Mouse (Mus musculus) liver, embryonic 13.5 days (tissue): ENCODE results near the gene Clip3. TPM values are rescaled to one million over a fixed set of nuclear protein-coding genes. Genes with fewer than 3 reads are reported as not detected.
A peak's percentile ranks its signal among the peaks of the same experiment; 100 is the strongest.

Experiments used
- ATAC-seq: fragments of 200-750 bp; cut with Nextera tagmentation; 2 replicates; pipeline ENCODE4 v1.8.0; 2017; ENCODE audit warnings: low read depth, mild to moderate bottlenecking, moderate number of reproducible peaks, moderate library complexity
- DNase-seq: peaks from one replicate; pipeline ENCODE4 v3.0.0; 2022
- H3K27ac ChIP-seq: fragments of 300-500 bp; sonication (generic); 2 replicates; pipeline ENCODE4 v1.5.1; 2015; ENCODE audit warnings: moderate library complexity, mild to moderate bottlenecking, inconsistent platforms
- H3K27me3 ChIP-seq: fragments of 300-500 bp; sonication (generic); 2 replicates; pipeline ENCODE4 v1.6.1; 2015; ENCODE audit warnings: mild to moderate bottlenecking, inconsistent platforms
- H3K36me3 ChIP-seq: fragments of 300-500 bp; sonication (generic); 2 replicates; pipeline ENCODE4 v1.6.1; 2015; ENCODE audit warnings: mild to moderate bottlenecking, inconsistent platforms
- H3K4me1 ChIP-seq: fragments of 300-500 bp; sonication (generic); replicated peaks from 2 replicates; pipeline ENCODE4 v1.6.1; 2015; ENCODE audit warnings: inconsistent platforms
- H3K4me2 ChIP-seq: fragments of 300-500 bp; sonication (generic); 2 replicates; pipeline ENCODE4 v1.6.1; 2015; ENCODE audit warnings: inconsistent platforms, mild to moderate bottlenecking, moderate library complexity
- H3K4me3 ChIP-seq: fragments of 300-500 bp; sonication (generic); replicated peaks from 2 replicates; pipeline ENCODE4 v1.5.1; 2015; ENCODE audit warnings: mild to moderate bottlenecking, inconsistent platforms
- H3K9ac ChIP-seq: fragments of 300-500 bp; sonication (generic); 2 replicates; pipeline ENCODE4 v1.6.1; 2015; ENCODE audit warnings: mild to moderate bottlenecking, inconsistent platforms
- H3K9me3 ChIP-seq: fragments of 300-500 bp; sonication (generic); replicated peaks from 2 replicates; pipeline ENCODE4 v1.6.1; 2016; ENCODE audit warnings: inconsistent platforms
- WGBS: fragments of 180-500 bp; shearing (Covaris S2); methylation state at CpG from one replicate; pipeline ENCODE4 v1.1.7; 2015; ENCODE audit not compliant: insufficient replicate concordance; 5-methylcytosine and 5-hydroxymethylcytosine counted together
- polyA plus RNA-seq: library from polyadenylated mRNA; unstranded; fragments of >200 nt; fragmentation: Nextera tagmentation; extraction: Ambion mirVana; gene quantifications from 2 replicates; pipeline ENCODE4 v1.2.1, GENCODE M21; 2015

Clip3 gene
- polyA plus RNA-seq, 1 experiment from 2014 or later = 1.4 TPM

GRCm38 (mm10) chr7:30279951-30280669, 11.4 kb upstream of the Clip3 start, which contains the start of the genes Thap8 and Wdr62:
Thap8 (plus strand) TSS chr7:30280094.
Wdr62 (minus strand) TSS chr7:30280419.
- Histone ChIP-seq H3K9ac (peak within 1 kb of the TSS; percentile 87), H3K9me3 (no peaks in the 10 kb centered on the region), H3K4me2 (peak within 1 kb of the TSS; percentile 87), H3K4me1 (peaks cover 36% of the 10 kb centered on the region), H3K27ac (peak within 1 kb of the TSS; percentile 97), H3K4me3 (peak within 1 kb of the TSS; percentile 81), H3K36me3 (0 out of 2 replicates have a peak, but pooled peaks cover 4% of the 10 kb centered on the region), H3K27me3 (no peaks in the 10 kb centered on the region)
- WGBS = 0% methylated on average over 48 of the region's 49 CpGs
- ATAC-seq (peak; percentile 89), DNase-seq (peak; percentile 92)

- Histone ChIP-seq H3K9me3 (no peaks in the 10 kb centered on the region), H3K4me3 (peak overlapping the region; percentile 81), H3K27ac (peak overlapping the region; percentile 97), H3K27me3 (no peaks in the 10 kb centered on the region), H3K9ac (peak overlapping the region; percentile 62), H3K36me3 (0 out of 2 replicates have a peak, but pooled peaks cover 4% of the 10 kb centered on the region), H3K4me2 (peak overlapping the region; percentile 87), H3K4me1 (peaks cover 36% of the 10 kb centered on the region)
- DNase-seq = peak; percentile 73
- WGBS = 0% methylated on average over 20 of the region's 20 CpGs
- ATAC-seq = peak; percentile 49
Observed at GRCm38 (mm10) chr7:30280670-30281138, 10.8 kb upstream of the Clip3 start.

GRCm38 (mm10) chr7:30281522-30281921, 10.0 kb upstream of the Clip3 start:
- Histone ChIP-seq H3K9ac (no peak overlapping the region), H3K36me3 (0 out of 2 replicates have a peak, but pooled peaks cover 4% of the 10 kb centered on the region), H3K4me2 (peak overlapping the region; percentile 87), H3K9me3 (no peaks in the 10 kb centered on the region), H3K27ac (no peak overlapping the region), H3K4me1 (peaks cover 33% of the 10 kb centered on the region), H3K27me3 (no peaks in the 10 kb centered on the region), H3K4me3 (peak overlapping the region; percentile 81; the same call in 1 of the 2 replicates)
- DNase-seq = no peak
- 70% methylated on average over 4 of the region's 4 CpGs for WGBS
- ATAC-seq = no peak

GRCm38 (mm10) chr7:30282740-30283139, 8.8 kb upstream of the Clip3 start:
- Histone ChIP-seq H3K4me1 (peaks cover 26% of the 10 kb centered on the region), H3K9ac (no peak overlapping the region), H3K9me3 (no peaks in the 10 kb centered on the region), H3K4me3 (no peak overlapping the region), H3K27me3 (0 out of 2 replicates have a peak, but pooled peaks cover 4% of the 10 kb centered on the region), H3K36me3 (no peaks in the 10 kb centered on the region), H3K4me2 (no peak overlapping the region), H3K27ac (no peak overlapping the region)
- 64% methylated on average over 7 of the region's 7 CpGs for WGBS
- DNase-seq (no peak), ATAC-seq (no peak)

- no peak overlapping the region for H3K27ac ChIP-seq
- no peak overlapping the region for H3K4me3 ChIP-seq
- no peaks in the 10 kb centered on the region for H3K36me3 ChIP-seq
- H3K4me2 ChIP-seq = no peak overlapping the region
- WGBS = 56% methylated on average over 8 of the region's 8 CpGs
- no peaks in the 10 kb centered on the region for H3K9me3 ChIP-seq
- no peak overlapping the region for H3K9ac ChIP-seq
- DNase-seq (no peak), ATAC-seq (no peak)
- H3K27me3 ChIP-seq = peaks cover 28% of the 10 kb centered on the region
- H3K4me1 ChIP-seq = no peaks in the 10 kb centered on the region
Observed at GRCm38 (mm10) chr7:30286701-30287410, 4.7 kb upstream of the Clip3 start.

- H3K9ac ChIP-seq = no peak overlapping the region
- no peak for ATAC-seq
- WGBS = 55% methylated on average over 6 of the region's 6 CpGs
- no peaks in the 10 kb centered on the region for H3K4me1 ChIP-seq
- no peak overlapping the region for H3K4me3 ChIP-seq
- DNase-seq = no peak
- H3K9me3 ChIP-seq = no peaks in the 10 kb centered on the region
- peaks cover 33% of the 10 kb centered on the region for H3K27me3 ChIP-seq
- H3K27ac ChIP-seq = no peak overlapping the region
- no peak overlapping the region for H3K4me2 ChIP-seq
- H3K36me3 ChIP-seq = no peaks in the 10 kb centered on the region
Observed at GRCm38 (mm10) chr7:30288046-30288445, 3.5 kb upstream of the Clip3 start.

GRCm38 (mm10) chr7:30289071-30289713, 2.3 kb upstream of the Clip3 start:
- no peak overlapping the region for H3K4me3 ChIP-seq
- no peak overlapping the region for H3K9ac ChIP-seq
- H3K36me3 ChIP-seq = no peaks in the 10 kb centered on the region
- H3K4me1 ChIP-seq = no peaks in the 10 kb centered on the region
- H3K9me3 ChIP-seq = no peaks in the 10 kb centered on the region
- no peak overlapping the region for H3K27ac ChIP-seq
- ATAC-seq (no peak), DNase-seq (no peak)
- WGBS = 60% methylated on average over 7 of the region's 7 CpGs
- no peak overlapping the region for H3K4me2 ChIP-seq
- peaks cover 33% of the 10 kb centered on the region for H3K27me3 ChIP-seq

- H3K27me3 ChIP-seq = peaks cover 33% of the 10 kb centered on the region
- H3K27ac ChIP-seq = no peak overlapping the region
- ATAC-seq (no peak), DNase-seq (no peak)
- no peak overlapping the region for H3K4me2 ChIP-seq
- no peaks in the 10 kb centered on the region for H3K9me3 ChIP-seq
- WGBS = 46% methylated on average over 10 of the region's 10 CpGs
- no peaks in the 10 kb centered on the region for H3K36me3 ChIP-seq
- H3K4me3 ChIP-seq = no peak overlapping the region
- H3K4me1 ChIP-seq = no peaks in the 10 kb centered on the region
- H3K9ac ChIP-seq = no peak overlapping the region
Observed at GRCm38 (mm10) chr7:30289714-30290399, 1.7 kb upstream of the Clip3 start.

- H3K4me2 ChIP-seq = no peak overlapping the region
- 62% methylated on average over 13 of the region's 13 CpGs for WGBS
- DNase-seq = no peak
- H3K4me3 ChIP-seq = no peak overlapping the region
- no peak overlapping the region for H3K9ac ChIP-seq
- no peaks in the 10 kb centered on the region for H3K9me3 ChIP-seq
- H3K27ac ChIP-seq = no peak overlapping the region
- H3K4me1 ChIP-seq = no peaks in the 10 kb centered on the region; the same call in 1 of the 2 replicates
- peaks cover 27% of the 10 kb centered on the region for H3K27me3 ChIP-seq
- no peaks in the 10 kb centered on the region for H3K36me3 ChIP-seq
- ATAC-seq = no peak
Observed at GRCm38 (mm10) chr7:30293795-30294194, 2.3 kb downstream of the Clip3 start.

GRCm38 (mm10) chr7:30294296-30294695, 2.8 kb downstream of the Clip3 start:
- Histone ChIP-seq H3K4me3 (no peak overlapping the region), H3K27ac (no peak overlapping the region), H3K36me3 (no peaks in the 10 kb centered on the region), H3K4me2 (no peak overlapping the region), H3K9me3 (no peaks in the 10 kb centered on the region), H3K9ac (no peak overlapping the region), H3K4me1 (no peaks in the 10 kb centered on the region; the same call in 1 of the 2 replicates), H3K27me3 (peaks cover 22% of the 10 kb centered on the region)
- DNase-seq (no peak), ATAC-seq (no peak)
- WGBS = 66% methylated on average over 5 of the region's 5 CpGs
